Mouse (Mus musculus) megakaryocyte, embryonic 14.5 days (primary cell): ENCODE results near the gene Vps39. TPM values are rescaled to one million over a fixed set of nuclear protein-coding genes. Genes with fewer than 3 reads are reported as not detected.

ENCODE experiments used
- H3K27me3 ChIP-seq: replicated peaks from 2 replicates; pipeline ENCODE3; 2012; ENCODE audit warnings: inconsistent platforms
- H3K36me3 ChIP-seq: replicated peaks from 2 replicates; pipeline ENCODE3; 2012; ENCODE audit warnings: low read length, inconsistent platforms, mixed read lengths
- H3K4me1 ChIP-seq: 2 replicates; pipeline ENCODE4 v1.6.1; 2012; ENCODE audit warnings: inconsistent platforms
- H3K4me3 ChIP-seq: replicated peaks from 2 replicates; pipeline ENCODE3; 2012; ENCODE audit warnings: moderate library complexity, mild to moderate bottlenecking, inconsistent platforms
- H3K9me3 ChIP-seq: 2 replicates; pipeline ENCODE4 v1.6.1; 2012; ENCODE audit warnings: inconsistent platforms
- FLI1 ChIP-seq: IDR thresholded peaks from 2 replicates; pipeline ENCODE4 v1.6.1; 2012; ENCODE audit warnings: low read length, inconsistent platforms, mixed read lengths
- GATA1 ChIP-seq: IDR thresholded peaks from 3 replicates; pipeline ENCODE4 v1.6.1; 2012; ENCODE audit warnings: mixed read lengths, low read length, inconsistent platforms, borderline replicate concordance
- polyA plus RNA-seq: library from polyadenylated mRNA; stranded (reverse); fragments of >175 nt; gene quantifications from 2 replicates; pipeline ENCODE4 v1.2.3, GENCODE M21; 2012; ENCODE audit warnings: low replicate concordance; ENCODE audit not compliant: insufficient read depth

The Vps39 gene
- polyA plus RNA-seq, 1 experiment, result 4.7 TPM

- TF ChIP-seq GATA1, result no peak
- TF ChIP-seq FLI1, result no peak
- Histone ChIP-seq H3K4me1 (no peaks in the 10 kb centered on the region), H3K9me3 (no peaks in the 10 kb centered on the region), H3K27me3 (no peaks in the 10 kb centered on the region), H3K4me3 (no peak overlapping the region), H3K36me3 (peaks cover 87% of the 10 kb centered on the region)
Measured at GRCm38 (mm10) chr2:120366501-120366900, 13.6 kb upstream of the Vps39 start.

DNA sequence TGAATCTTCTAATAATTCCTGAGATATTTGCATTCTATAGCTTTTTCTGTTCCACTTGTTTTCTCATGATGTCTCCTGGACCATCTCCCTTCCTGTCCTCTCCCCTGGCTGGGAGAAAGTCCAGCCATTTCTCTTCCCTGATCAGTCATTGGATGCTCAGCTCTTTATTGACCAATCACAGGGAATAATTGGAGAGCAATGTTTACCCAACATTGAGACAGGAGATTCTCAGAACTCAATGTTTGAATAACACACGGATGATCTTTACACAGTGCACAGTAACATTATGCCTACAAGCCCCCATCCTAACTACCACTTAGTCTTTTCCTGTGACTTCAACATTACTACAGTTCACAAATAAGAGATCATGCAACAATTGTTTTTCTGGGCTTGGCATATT lies 7.5 kb upstream of the Vps39 start:
- Histone ChIP-seq H3K27me3 (no peaks in the 10 kb centered on the region), H3K4me1 (no peaks in the 10 kb centered on the region), H3K4me3 (no peak overlapping the region), H3K9me3 (no peaks in the 10 kb centered on the region), H3K36me3 (peaks cover 82% of the 10 kb centered on the region)
- TF ChIP-seq GATA1 (no peak), FLI1 (no peak)

DNA sequence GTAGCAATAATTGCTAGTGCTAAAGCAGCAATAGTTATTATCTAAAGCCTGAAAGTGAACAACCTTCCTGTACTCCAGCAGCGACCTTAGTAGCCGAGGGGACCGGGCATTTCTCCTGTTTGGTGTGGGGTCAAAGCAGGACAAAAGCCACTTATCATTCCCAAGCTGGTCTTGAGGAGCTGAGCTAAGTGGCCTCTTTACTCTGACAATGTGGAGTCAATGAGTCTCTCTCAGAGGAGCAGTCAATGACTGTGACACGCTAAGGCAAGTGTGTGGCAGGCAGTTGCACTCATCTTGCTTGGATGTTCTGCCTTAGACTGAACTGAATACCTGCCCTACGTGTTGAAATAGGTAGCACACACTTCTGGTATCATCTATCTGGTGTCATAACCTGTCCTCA lies 1.6 kb downstream of the Vps39 start:
- TF ChIP-seq FLI1, result no peak
- no peak for TF ChIP-seq GATA1
- peaks cover 64% of the 10 kb centered on the region for H3K4me1 ChIP-seq
- no peaks in the 10 kb centered on the region for H3K9me3 ChIP-seq
- H3K36me3 ChIP-seq, result peaks cover 54% of the 10 kb centered on the region
- H3K27me3 ChIP-seq, result no peaks in the 10 kb centered on the region
- peak overlapping the region; percentile 97 for H3K4me3 ChIP-seq

- no peak for TF ChIP-seq FLI1
- TF ChIP-seq GATA1, result no peak
- Histone ChIP-seq H3K36me3 (peaks cover 60% of the 10 kb centered on the region), H3K27me3 (no peaks in the 10 kb centered on the region), H3K9me3 (no peaks in the 10 kb centered on the region), H3K4me3 (peak overlapping the region; percentile 83), H3K4me1 (peaks cover 91% of the 10 kb centered on the region)
Measured at GRCm38 (mm10) chr2:120348120-120348519, 4.8 kb downstream of the Vps39 start.

DNA sequence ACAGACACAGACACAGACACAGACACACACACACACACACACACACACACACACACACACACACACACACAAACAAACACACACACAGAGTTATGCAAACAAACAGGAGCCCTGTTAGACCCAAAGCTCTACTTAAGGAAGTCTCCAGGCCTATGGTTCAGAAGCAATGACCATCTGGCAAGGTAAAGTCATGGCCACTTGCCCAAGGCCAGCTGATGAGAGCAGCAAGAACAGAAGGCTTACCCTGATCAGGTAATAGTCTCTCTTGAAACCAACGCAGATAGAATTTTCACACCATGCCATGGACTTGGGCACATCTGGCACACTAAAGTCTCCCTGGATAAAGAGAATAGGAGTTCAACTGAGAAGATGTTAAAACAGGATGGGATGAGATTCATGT lies 11.2 kb downstream of the Vps39 start:
- TF ChIP-seq FLI1 (no peak), GATA1 (no peak)
- Histone ChIP-seq H3K36me3 (peaks cover 90% of the 10 kb centered on the region), H3K27me3 (no peaks in the 10 kb centered on the region), H3K4me3 (no peak overlapping the region), H3K4me1 (peaks cover 39% of the 10 kb centered on the region), H3K9me3 (no peaks in the 10 kb centered on the region)

GRCm38 (mm10) chr2:120337886-120338285 lies 15.1 kb downstream of the Vps39 start:
- TF ChIP-seq GATA1 (no peak), FLI1 (no peak)
- H3K4me1 ChIP-seq, result peaks cover 2% of the 10 kb centered on the region
- H3K9me3 ChIP-seq, result no peaks in the 10 kb centered on the region
- H3K27me3 ChIP-seq, result no peaks in the 10 kb centered on the region
- H3K36me3 ChIP-seq, result peaks cover 92% of the 10 kb centered on the region
- H3K4me3 ChIP-seq, result no peak overlapping the region

- peaks cover 95% of the 10 kb centered on the region for H3K36me3 ChIP-seq
- H3K4me3 ChIP-seq, result no peak overlapping the region
- TF ChIP-seq GATA1 (no peak), FLI1 (no peak)
- no peaks in the 10 kb centered on the region for H3K9me3 ChIP-seq
- H3K4me1 ChIP-seq, result no peaks in the 10 kb centered on the region
- H3K27me3 ChIP-seq, result no peaks in the 10 kb centered on the region
Measured at GRCm38 (mm10) chr2:120331575-120331974, 21.4 kb downstream of the Vps39 start.

- TF ChIP-seq FLI1, result no peak
- no peak for TF ChIP-seq GATA1
Measured at GRCm38 (mm10) chr2:120315077-120315476, 37.9 kb downstream of the Vps39 start.

GRCm38 (mm10) chr2:120314487-120314886 lies 38.5 kb downstream of the Vps39 start:
- TF ChIP-seq FLI1 (no peak), GATA1 (no peak)
- Histone ChIP-seq H3K9me3 (no peaks in the 10 kb centered on the region), H3K4me3 (no peak overlapping the region), H3K36me3 (peaks cover 45% of the 10 kb centered on the region), H3K27me3 (peaks cover 21% of the 10 kb centered on the region), H3K4me1 (peaks cover 5% of the 10 kb centered on the region)

More at GRCm38 (mm10) chr2:120315077-120315476, 37.9 kb downstream of the Vps39 start:
- H3K27me3 ChIP-seq, result peaks cover 18% of the 10 kb centered on the region
- H3K4me3 ChIP-seq, result no peak overlapping the region
- H3K9me3 ChIP-seq, result no peaks in the 10 kb centered on the region
- H3K36me3 ChIP-seq, result peaks cover 49% of the 10 kb centered on the region
- peaks cover 5% of the 10 kb centered on the region for H3K4me1 ChIP-seq

GRCm38 (mm10) chr2:120313976-120314375 lies 39.0 kb downstream of the Vps39 start, which contains the start of gene Pla2g4f:
TSS of gene Pla2g4f (minus strand) at chr2:120314165.
- Histone ChIP-seq H3K4me1 (peaks cover 5% of the 10 kb centered on the region), H3K27me3 (peaks cover 24% of the 10 kb centered on the region), H3K9me3 (no peaks in the 10 kb centered on the region), H3K4me3 (no peak within 1 kb of the TSS), H3K36me3 (peaks cover 40% of the 10 kb centered on the region)
- no peak for TF ChIP-seq GATA1
- TF ChIP-seq FLI1, result no peak

DNA sequence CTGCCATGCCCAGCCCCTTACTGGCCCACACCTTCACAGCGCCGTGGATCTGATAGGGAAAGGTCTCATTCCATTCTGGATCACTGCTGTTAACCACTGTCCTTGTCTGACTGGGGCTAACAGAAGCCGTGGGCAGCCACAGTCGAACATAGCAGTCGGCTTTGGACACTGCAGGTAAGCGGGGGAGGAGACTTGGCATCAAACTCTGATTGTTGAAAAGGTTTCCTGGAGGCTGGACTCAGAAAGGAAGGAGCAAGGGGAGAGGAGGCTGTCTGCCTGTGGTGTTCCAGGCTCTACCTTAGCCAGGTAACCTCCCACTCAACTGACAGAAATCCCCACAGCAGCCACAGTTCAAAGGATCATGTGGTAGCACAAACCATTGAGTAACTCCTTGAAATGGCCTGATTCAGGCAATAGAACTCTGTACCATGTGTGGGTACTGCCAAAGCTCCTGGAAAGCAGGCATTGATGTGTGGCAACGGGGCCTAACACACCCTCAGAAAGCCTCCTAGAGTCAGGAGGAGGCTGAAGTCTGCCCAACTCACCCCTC lies 40.6 kb downstream of the Vps39 start:
- Histone ChIP-seq H3K9me3 (no peaks in the 10 kb centered on the region), H3K4me1 (peaks cover 5% of the 10 kb centered on the region), H3K4me3 (no peak overlapping the region), H3K36me3 (peaks cover 24% of the 10 kb centered on the region), H3K27me3 (peaks cover 34% of the 10 kb centered on the region)
- no peak for TF ChIP-seq FLI1
- TF ChIP-seq GATA1, result no peak
